Mouse (Mus musculus) kidney, postnatal 0 days (tissue): ENCODE measurements at regions not wholly inside any gene's neighbourhood (a gene's known extent, or its start where the extent isn't known, plus 50 kb on each side); places are given as distances from the start of the nearest gene placed in this dataset.

ENCODE experiments used
- ATAC-seq: fragments of 200-750 bp; cut with Nextera tagmentation; replicated peaks from 2 replicates; pipeline ENCODE4 v1.8.0; 2017; ENCODE audit warnings: low read depth, moderate number of reproducible peaks, moderate TSS enrichment, moderate library complexity; ENCODE audit not compliant: low FRiP score
- DNase-seq: peaks from one replicate; pipeline ENCODE4 v3.0.0-alpha.2; 2016; ENCODE audit warnings: low spot score
- H3K27ac ChIP-seq: fragments of 300-500 bp; sonication (generic); 2 replicates; pipeline ENCODE4 v1.5.1; 2014; ENCODE audit warnings: mild to moderate bottlenecking
- H3K27me3 ChIP-seq: fragments of 300-500 bp; sonication (generic); 2 replicates; pipeline ENCODE4 v1.6.1; 2014; ENCODE audit warnings: low read length, mixed read lengths; ENCODE audit not compliant: insufficient read depth
- H3K36me3 ChIP-seq: fragments of 300-500 bp; sonication (generic); 2 replicates; pipeline ENCODE4 v1.6.1; 2014; ENCODE audit warnings: low read length, mixed read lengths; ENCODE audit not compliant: insufficient read depth
- H3K4me1 ChIP-seq: fragments of 300-500 bp; sonication (generic); replicated peaks from 2 replicates; pipeline ENCODE4 v1.6.1; 2014; ENCODE audit warnings: antibody characterized with exemption, low read length, mixed read lengths; ENCODE audit not compliant: insufficient read depth
- H3K4me2 ChIP-seq: fragments of 300-500 bp; sonication (generic); 2 replicates; pipeline ENCODE4 v1.6.1; 2014; ENCODE audit warnings: mild to moderate bottlenecking, low read length, moderate library complexity, mixed read lengths
- H3K4me3 ChIP-seq: fragments of 300-500 bp; sonication (generic); replicated peaks from 2 replicates; pipeline ENCODE4 v1.5.1; 2014; ENCODE audit warnings: low read depth, low read length
- H3K9ac ChIP-seq: fragments of 300-500 bp; sonication (generic); 2 replicates; pipeline ENCODE4 v1.6.1; 2014; ENCODE audit warnings: low read depth, low read length
- H3K9me3 ChIP-seq: fragments of 300-500 bp; sonication (generic); replicated peaks from 2 replicates; pipeline ENCODE4 v1.6.1; 2016; ENCODE audit warnings: low read length, inconsistent platforms, mixed read lengths
- CTCF ChIP-seq: IDR thresholded peaks from 2 replicates; pipeline ENCODE4 v1.5.1; 2016; ENCODE audit warnings: antibody characterized with exemption, low read depth, mild to moderate bottlenecking, moderate library complexity
- WGBS: fragments of 180-500 bp; shearing (Covaris S2); extraction: QIAGEN DNeasy Blood & Tissue Kit; methylation state at CpG from one replicate; pipeline ENCODE4 v1.1.7; 2014; 5-methylcytosine and 5-hydroxymethylcytosine counted together

- 28% methylated on average over 2 of the region's 2 CpGs for WGBS
- no peak overlapping the region for H3K4me3 ChIP-seq
- peak; percentile 58 for TF ChIP-seq CTCF
- no peak overlapping the region for H3K4me2 ChIP-seq
- no peak overlapping the region for H3K27ac ChIP-seq
- no peaks in the 10 kb centered on the region for H3K27me3 ChIP-seq
- H3K9me3 ChIP-seq, result no peaks in the 10 kb centered on the region
- peak; percentile 24 for DNase-seq
- H3K4me1 ChIP-seq, result no peaks in the 10 kb centered on the region
- H3K9ac ChIP-seq, result no peak overlapping the region
- no peak for ATAC-seq
- H3K36me3 ChIP-seq, result no peaks in the 10 kb centered on the region
Observed at GRCm38 (mm10) chr13:75204417-75204816, 114.8 kb downstream of the Pcsk1 start.

GRCm38 (mm10) chr13:75223944-75224343 is 134.3 kb downstream of the Pcsk1 start:
- no peaks in the 10 kb centered on the region for H3K27me3 ChIP-seq
- H3K9me3 ChIP-seq, result no peaks in the 10 kb centered on the region
- H3K9ac ChIP-seq, result no peak overlapping the region
- DNase-seq, result no peak
- no peak overlapping the region for H3K4me2 ChIP-seq
- H3K27ac ChIP-seq, result no peak overlapping the region
- TF ChIP-seq CTCF, result no peak
- no peak overlapping the region for H3K4me3 ChIP-seq
- no peaks in the 10 kb centered on the region for H3K36me3 ChIP-seq
- H3K4me1 ChIP-seq, result no peaks in the 10 kb centered on the region
- ATAC-seq, result no peak

GRCm38 (mm10) chr13:75225581-75226297 is 136.1 kb downstream of the Pcsk1 start:
- ATAC-seq (no peak), DNase-seq (no peak)
- no peaks in the 10 kb centered on the region for H3K4me1 ChIP-seq
- H3K27me3 ChIP-seq, result no peaks in the 10 kb centered on the region
- no peak overlapping the region for H3K4me3 ChIP-seq
- no peak for TF ChIP-seq CTCF
- H3K36me3 ChIP-seq, result no peaks in the 10 kb centered on the region
- WGBS, result 74% methylated on average over 7 of the region's 7 CpGs
- no peak overlapping the region for H3K9ac ChIP-seq
- H3K4me2 ChIP-seq, result no peak overlapping the region
- H3K27ac ChIP-seq, result no peak overlapping the region
- H3K9me3 ChIP-seq, result no peaks in the 10 kb centered on the region

GRCm38 (mm10) chr13:75227616-75228277 is 138.1 kb downstream of the Pcsk1 start:
- ATAC-seq, result no peak
- peak; percentile 62 for DNase-seq
- H3K9ac ChIP-seq, result no peak overlapping the region
- no peaks in the 10 kb centered on the region for H3K4me1 ChIP-seq
- TF ChIP-seq CTCF, result peak; percentile 92
- no peak overlapping the region for H3K27ac ChIP-seq
- H3K9me3 ChIP-seq, result no peaks in the 10 kb centered on the region
- no peak overlapping the region for H3K4me2 ChIP-seq
- no peaks in the 10 kb centered on the region for H3K27me3 ChIP-seq
- no peaks in the 10 kb centered on the region for H3K36me3 ChIP-seq
- no peak overlapping the region for H3K4me3 ChIP-seq
- WGBS, result 24% methylated on average over 5 of the region's 5 CpGs

- Histone ChIP-seq H3K4me1 (no peaks in the 10 kb centered on the region), H3K9me3 (no peaks in the 10 kb centered on the region), H3K4me3 (no peak overlapping the region), H3K9ac (no peak overlapping the region), H3K36me3 (no peaks in the 10 kb centered on the region), H3K27ac (no peak overlapping the region), H3K27me3 (no peaks in the 10 kb centered on the region), H3K4me2 (no peak overlapping the region)
- DNase-seq (no peak), ATAC-seq (no peak; the same call in 1 of the 2 replicates)
- TF ChIP-seq CTCF, result no peak
- WGBS, result 71% methylated on average over 2 of the region's 2 CpGs
Observed at GRCm38 (mm10) chr13:75236424-75236823, 146.8 kb downstream of the Pcsk1 start.
